Mouse (Mus musculus): Measurements from ENCODE around the gene Nudt6. TPM values are rescaled to one million over a fixed set of nuclear protein-coding genes. Genes with fewer than 3 reads are reported as not detected.

The Nudt6 gene
- polyA plus RNA-seq, 1 experiment from 2014 or later, result 4.7 TPM

- Histone ChIP-seq H3K4me2 (replicated peaks) (no peak overlapping the region), H3K36me3 (no peaks in the 10 kb centered on the region), H3K27ac (no peak overlapping the region), H3K4me3 (no peak overlapping the region), H3K27me3 (no peaks in the 10 kb centered on the region), H3K9ac (no peak overlapping the region), H3K4me1 (peaks cover 7% of the 10 kb centered on the region), H3K9me3 (no peaks in the 10 kb centered on the region)
- WGBS, result 71% methylated on average over 18 of the region's 18 CpGs
- no peak for ATAC-seq (ENCODE audit: insufficient number of reproducible peaks, insufficient read depth, low FRiP score, low TSS enrichment)
Measured at GRCm38 (mm10) chr3:37379930-37380881, 39.8 kb downstream of the Nudt6 start.

GRCm38 (mm10) chr3:37379201-37379600, 40.8 kb downstream of the Nudt6 start:
- no peak for ATAC-seq (ENCODE audit: insufficient number of reproducible peaks, insufficient read depth, low FRiP score, low TSS enrichment)
- WGBS, result 82% methylated on average over 14 of the region's 14 CpGs
- Histone ChIP-seq H3K27me3 (no peaks in the 10 kb centered on the region), H3K27ac (no peak overlapping the region), H3K9ac (no peak overlapping the region), H3K36me3 (no peaks in the 10 kb centered on the region), H3K4me1 (peaks cover 7% of the 10 kb centered on the region), H3K9me3 (no peaks in the 10 kb centered on the region), H3K4me2 (replicated peaks) (no peak overlapping the region), H3K4me3 (no peak overlapping the region)

GRCm38 (mm10) chr3:37378412-37378811, 41.6 kb downstream of the Nudt6 start:
- Histone ChIP-seq H3K27me3 (no peaks in the 10 kb centered on the region), H3K4me2 (replicated peaks) (no peak overlapping the region), H3K9ac (no peak overlapping the region), H3K4me1 (peaks cover 3% of the 10 kb centered on the region; the same call in 1 of the 2 replicates), H3K9me3 (no peaks in the 10 kb centered on the region), H3K4me3 (no peak overlapping the region), H3K27ac (no peak overlapping the region), H3K36me3 (no peaks in the 10 kb centered on the region)
- WGBS, result 65% methylated on average over 6 of the region's 6 CpGs
- ATAC-seq (ENCODE audit: insufficient number of reproducible peaks, insufficient read depth, low FRiP score, low TSS enrichment), result no peak; the same call in 1 of the 2 replicates

GRCm38 (mm10) chr3:37377926-37378325, 42.1 kb downstream of the Nudt6 start:
- H3K27ac ChIP-seq, result no peak overlapping the region

GRCm38 (mm10) chr3:37373712-37374111, 46.3 kb downstream of the Nudt6 start:
- Histone ChIP-seq H3K9ac (no peak overlapping the region), H3K4me1 (no peaks in the 10 kb centered on the region), H3K4me3 (no peak overlapping the region), H3K4me2 (replicated peaks) (no peak overlapping the region), H3K27ac (no peak overlapping the region), H3K9me3 (no peaks in the 10 kb centered on the region), H3K36me3 (no peaks in the 10 kb centered on the region), H3K27me3 (no peaks in the 10 kb centered on the region)
- 84% methylated on average over 11 of the region's 11 CpGs for WGBS
- ATAC-seq (ENCODE audit: insufficient number of reproducible peaks, insufficient read depth, low FRiP score, low TSS enrichment), result no peak

More at GRCm38 (mm10) chr3:37377926-37378325, 42.1 kb downstream of the Nudt6 start:
- H3K4me1 ChIP-seq, result no peaks in the 10 kb centered on the region
- 0 out of 2 replicates have a peak, but pooled peaks have one; percentile 38 for ATAC-seq (ENCODE audit: insufficient number of reproducible peaks, insufficient read depth, low FRiP score, low TSS enrichment)
- H3K4me2 ChIP-seq (replicated peaks), result no peak overlapping the region
- H3K36me3 ChIP-seq, result no peaks in the 10 kb centered on the region
- no peak overlapping the region for H3K4me3 ChIP-seq
- H3K9me3 ChIP-seq, result no peaks in the 10 kb centered on the region
- H3K27me3 ChIP-seq, result no peaks in the 10 kb centered on the region
- 77% methylated on average over 6 of the region's 6 CpGs for WGBS
- no peak overlapping the region for H3K9ac ChIP-seq

- Histone ChIP-seq H3K4me1 (no peaks in the 10 kb centered on the region), H3K9ac (no peak overlapping the region), H3K4me2 (replicated peaks) (no peak overlapping the region), H3K36me3 (no peaks in the 10 kb centered on the region), H3K27ac (no peak overlapping the region), H3K27me3 (no peaks in the 10 kb centered on the region), H3K4me3 (no peak overlapping the region), H3K9me3 (no peaks in the 10 kb centered on the region)
- 64% methylated on average over 4 of the region's 4 CpGs for WGBS
- ATAC-seq (ENCODE audit: insufficient number of reproducible peaks, insufficient read depth, low FRiP score, low TSS enrichment), result no peak
Measured at GRCm38 (mm10) chr3:37370407-37370806, 49.6 kb downstream of the Nudt6 start.

GRCm38 (mm10) chr3:37366381-37367053, 53.5 kb downstream of the Nudt6 start:
- no peak for ATAC-seq (ENCODE audit: insufficient number of reproducible peaks, insufficient read depth, low FRiP score, low TSS enrichment)
- Histone ChIP-seq H3K4me1 (no peaks in the 10 kb centered on the region), H3K36me3 (no peaks in the 10 kb centered on the region), H3K4me3 (no peak overlapping the region), H3K9ac (no peak overlapping the region), H3K27me3 (no peaks in the 10 kb centered on the region), H3K27ac (no peak overlapping the region), H3K9me3 (no peaks in the 10 kb centered on the region), H3K4me2 (replicated peaks) (no peak overlapping the region)
- 66% methylated on average over 4 of the region's 4 CpGs for WGBS

- H3K4me1 ChIP-seq, result no peaks in the 10 kb centered on the region
Measured at GRCm38 (mm10) chr3:37365976-37366375, 54.0 kb downstream of the Nudt6 start.

GRCm38 (mm10) chr3:37365144-37365543, 54.9 kb downstream of the Nudt6 start:
- Histone ChIP-seq H3K4me2 (replicated peaks) (no peak overlapping the region), H3K4me1 (no peaks in the 10 kb centered on the region), H3K9ac (no peak overlapping the region), H3K4me3 (no peak overlapping the region), H3K27ac (no peak overlapping the region), H3K9me3 (no peaks in the 10 kb centered on the region), H3K36me3 (no peaks in the 10 kb centered on the region), H3K27me3 (no peaks in the 10 kb centered on the region)
- WGBS, result 86% methylated on average over 4 of the region's 4 CpGs
- no peak for ATAC-seq (ENCODE audit: insufficient number of reproducible peaks, insufficient read depth, low FRiP score, low TSS enrichment)

More at GRCm38 (mm10) chr3:37365976-37366375, 54.0 kb downstream of the Nudt6 start:
- Histone ChIP-seq H3K4me3 (no peak overlapping the region), H3K4me2 (replicated peaks) (no peak overlapping the region), H3K36me3 (no peaks in the 10 kb centered on the region), H3K27me3 (no peaks in the 10 kb centered on the region), H3K9ac (no peak overlapping the region), H3K9me3 (no peaks in the 10 kb centered on the region), H3K27ac (no peak overlapping the region)
- no peak for ATAC-seq (ENCODE audit: insufficient number of reproducible peaks, insufficient read depth, low FRiP score, low TSS enrichment)
- WGBS, result 47% methylated on average over 3 of the region's 3 CpGs

GRCm38 (mm10) chr3:37360729-37361128, 59.3 kb downstream of the Nudt6 start:
- no peak for ATAC-seq (ENCODE audit: insufficient number of reproducible peaks, insufficient read depth, low FRiP score, low TSS enrichment)
- no peak overlapping the region for H3K27ac ChIP-seq
- no peaks in the 10 kb centered on the region for H3K27me3 ChIP-seq
- H3K4me2 ChIP-seq (replicated peaks), result no peak overlapping the region
- no peak overlapping the region for H3K4me3 ChIP-seq
- H3K36me3 ChIP-seq, result no peaks in the 10 kb centered on the region
- no peaks in the 10 kb centered on the region for H3K9me3 ChIP-seq
- WGBS, result 84% methylated on average over 9 of the region's 9 CpGs
- no peak overlapping the region for H3K9ac ChIP-seq
- H3K4me1 ChIP-seq, result peaks cover 4% of the 10 kb centered on the region; the same call in 1 of the 2 replicates

All from embryonic facial prominence, embryonic 12.5 days (tissue).